Mouse (Mus musculus): Measurements from ENCODE around the gene Pnkp.

Pnkp gene

DNA sequence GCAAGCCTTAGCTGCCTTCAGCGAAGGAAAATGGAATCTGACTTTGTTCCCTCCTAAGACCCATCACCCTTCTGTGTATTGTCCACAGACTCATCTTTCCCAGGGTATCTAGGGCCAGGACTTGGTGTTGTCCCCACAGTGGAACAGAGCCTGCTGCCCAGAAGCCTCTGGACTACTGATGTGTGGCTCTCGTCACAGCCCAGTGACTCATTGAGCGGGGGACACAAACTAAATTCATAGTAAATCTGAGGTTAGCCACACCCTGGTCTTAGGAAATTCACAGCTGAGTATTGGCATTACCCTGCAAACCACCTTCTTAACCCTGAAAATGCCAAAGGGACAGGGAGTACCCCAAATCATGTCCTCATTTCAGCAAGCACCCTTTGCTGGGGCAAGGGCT, 30.2 kb upstream of the Pnkp start:
- DNase-seq (ENCODE audit: low read depth, low spot score): no peak

DNA sequence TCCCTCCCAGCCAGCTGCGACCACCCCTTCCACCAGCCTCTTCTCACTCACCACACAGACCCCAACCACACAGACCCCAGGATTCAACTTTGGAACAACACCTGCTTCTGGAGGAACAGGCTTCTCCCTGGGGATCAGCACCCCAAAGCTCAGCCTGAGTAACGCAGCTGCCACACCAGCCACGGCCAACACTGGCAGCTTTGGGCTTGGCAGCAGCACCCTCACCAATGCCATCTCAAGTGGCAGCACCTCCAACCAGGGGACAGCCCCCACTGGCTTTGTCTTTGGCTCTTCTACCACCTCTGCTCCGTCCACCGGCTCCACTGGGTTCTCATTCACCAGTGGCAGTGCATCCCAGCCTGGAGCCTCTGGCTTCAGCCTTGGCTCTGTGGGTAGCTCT, 28.2 kb upstream of the Pnkp start:
- no peak for DNase-seq (ENCODE audit: low read depth, low spot score)

DNA sequence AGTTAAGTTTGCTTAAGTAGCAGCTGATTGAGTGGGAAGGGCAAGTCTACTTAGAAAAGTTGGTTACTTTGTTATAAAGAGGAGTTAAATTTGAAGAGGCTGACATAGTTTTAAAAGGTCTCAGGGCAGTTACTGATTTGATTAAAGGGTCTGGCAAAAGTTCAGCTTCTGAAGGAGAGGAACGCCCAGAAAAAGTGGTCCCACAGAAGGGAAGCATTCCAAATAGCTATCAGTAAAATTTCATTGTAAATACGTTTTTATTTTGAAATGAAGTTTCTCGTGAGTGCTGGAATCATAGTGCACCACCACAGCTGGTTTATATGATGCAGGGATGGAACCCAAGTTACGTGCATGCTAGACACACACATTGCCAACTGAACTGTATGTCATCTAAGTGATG, 24.2 kb upstream of the Pnkp start:
- DNase-seq (ENCODE audit: low read depth, low spot score): no peak

DNA sequence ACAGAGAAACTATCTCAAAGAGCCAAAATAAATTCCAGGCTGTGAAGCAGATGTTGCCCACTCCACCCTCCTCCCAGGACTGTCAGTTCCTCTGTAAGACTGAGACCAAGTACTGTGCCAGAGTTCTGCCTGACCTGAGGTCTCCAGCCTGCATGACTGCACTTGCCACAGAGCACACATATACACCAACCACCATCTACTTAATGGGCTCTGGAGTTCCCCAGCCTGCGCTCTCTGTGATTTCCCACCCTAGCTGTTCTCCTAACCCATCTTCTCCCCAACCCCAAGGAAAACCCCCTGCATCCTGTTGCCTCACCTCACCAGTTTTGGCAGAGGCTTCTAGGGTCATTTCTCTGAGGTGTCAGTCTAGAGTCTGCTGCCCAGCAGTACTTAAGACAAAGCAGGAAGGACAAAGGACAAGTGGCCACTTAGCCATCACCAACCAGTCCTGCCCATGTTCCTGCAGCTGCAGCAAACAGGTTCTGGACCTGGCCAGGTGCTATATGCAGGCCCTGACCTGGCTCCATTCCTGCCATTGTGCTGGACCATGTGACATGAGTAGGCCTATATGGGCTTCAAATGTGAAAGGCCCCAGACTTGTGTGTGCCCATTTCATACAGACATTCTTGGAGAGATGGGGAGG, 21.4 kb upstream of the Pnkp start:
- no peak for DNase-seq (ENCODE audit: low read depth, low spot score)

DNA sequence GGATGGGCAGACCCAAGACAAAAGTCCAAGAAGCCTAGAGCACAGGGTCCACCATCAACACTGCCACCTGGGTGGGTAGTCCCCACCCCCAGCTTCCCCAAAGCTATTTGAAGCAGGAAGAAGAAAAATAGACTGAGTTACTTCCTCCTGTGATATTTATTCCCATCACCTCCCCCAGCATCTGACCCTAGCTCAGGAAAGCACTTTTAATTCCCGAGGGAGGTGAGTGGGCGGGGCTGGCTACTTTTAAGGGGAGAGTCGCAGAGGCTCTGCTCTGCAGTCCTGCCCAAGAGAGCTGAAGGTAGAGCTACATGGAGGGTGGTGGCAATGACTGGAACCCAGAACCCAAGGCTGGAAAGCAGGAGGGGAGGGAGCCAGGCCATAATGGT, 20.9 kb upstream of the Pnkp start:
- no peak for DNase-seq (ENCODE audit: low read depth, low spot score)

DNA sequence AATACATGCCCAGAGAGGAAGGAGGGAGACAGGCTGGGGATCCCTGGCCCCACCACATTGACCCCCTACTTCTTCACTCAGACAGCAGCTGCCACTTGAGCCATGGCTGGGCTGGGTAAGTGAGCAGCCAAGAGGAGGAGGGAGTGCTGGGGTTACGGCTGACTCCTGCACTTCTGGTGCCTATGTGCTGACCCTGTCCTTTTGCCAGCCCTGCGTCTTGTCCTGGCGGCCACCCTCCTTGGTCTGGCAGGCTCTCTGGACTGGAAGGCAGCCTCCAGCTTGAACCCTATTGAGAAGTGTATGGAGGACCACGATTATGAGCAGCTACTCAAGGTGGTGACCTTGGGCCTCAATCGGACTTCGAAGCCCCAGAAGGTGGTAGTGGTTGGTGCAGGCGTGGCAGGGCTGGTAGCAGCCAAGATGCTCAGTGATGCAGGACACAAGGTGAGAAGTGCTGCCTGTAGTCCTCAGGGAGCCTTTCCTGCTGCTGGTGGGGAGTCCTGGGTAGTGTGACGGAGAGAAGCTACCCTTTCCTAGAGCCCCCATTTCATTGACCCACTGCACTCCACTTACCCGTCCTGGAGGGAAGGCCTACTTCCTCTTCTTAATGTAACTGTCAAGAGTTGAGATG, 20.4 kb upstream of the Pnkp start:
- no peak for DNase-seq (ENCODE audit: low read depth, low spot score)

DNA sequence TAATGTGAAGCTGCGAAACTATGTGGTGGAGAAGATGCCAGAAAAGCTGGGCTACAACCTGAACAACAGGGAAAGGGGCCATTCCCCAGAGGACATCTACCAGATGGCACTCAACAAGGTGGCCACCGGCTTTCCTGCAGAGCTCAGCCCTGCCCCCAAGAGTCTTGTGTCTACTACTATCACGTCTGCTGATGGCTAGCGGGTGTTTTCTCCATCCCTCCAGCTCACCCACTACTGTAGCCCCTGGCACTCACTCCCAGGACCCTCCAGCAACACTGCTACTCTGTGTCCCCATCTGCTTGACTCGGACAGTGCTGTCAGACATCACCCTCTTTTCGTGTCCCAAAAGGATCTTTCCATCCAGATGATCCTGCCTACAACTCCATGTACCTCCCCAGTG, 18.9 kb upstream of the Pnkp start:
- DNase-seq (ENCODE audit: low read depth, low spot score): no peak

DNA sequence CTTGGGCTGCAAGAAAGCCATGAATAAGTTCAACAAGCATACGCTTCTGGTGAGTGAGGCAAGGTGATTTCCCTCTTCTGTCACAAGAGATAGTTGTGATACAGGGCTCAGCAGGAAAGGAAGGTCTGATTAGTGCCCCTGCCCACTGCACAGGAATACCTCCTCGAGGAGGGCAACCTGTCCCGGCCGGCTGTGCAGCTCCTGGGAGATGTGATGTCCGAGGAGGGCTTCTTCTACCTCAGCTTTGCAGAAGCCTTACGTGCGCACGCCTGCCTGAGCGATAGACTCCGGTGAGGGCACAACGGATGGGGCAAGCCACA, 17.8 kb upstream of the Pnkp start:
- no peak for DNase-seq (ENCODE audit: low read depth, low spot score)

DNA sequence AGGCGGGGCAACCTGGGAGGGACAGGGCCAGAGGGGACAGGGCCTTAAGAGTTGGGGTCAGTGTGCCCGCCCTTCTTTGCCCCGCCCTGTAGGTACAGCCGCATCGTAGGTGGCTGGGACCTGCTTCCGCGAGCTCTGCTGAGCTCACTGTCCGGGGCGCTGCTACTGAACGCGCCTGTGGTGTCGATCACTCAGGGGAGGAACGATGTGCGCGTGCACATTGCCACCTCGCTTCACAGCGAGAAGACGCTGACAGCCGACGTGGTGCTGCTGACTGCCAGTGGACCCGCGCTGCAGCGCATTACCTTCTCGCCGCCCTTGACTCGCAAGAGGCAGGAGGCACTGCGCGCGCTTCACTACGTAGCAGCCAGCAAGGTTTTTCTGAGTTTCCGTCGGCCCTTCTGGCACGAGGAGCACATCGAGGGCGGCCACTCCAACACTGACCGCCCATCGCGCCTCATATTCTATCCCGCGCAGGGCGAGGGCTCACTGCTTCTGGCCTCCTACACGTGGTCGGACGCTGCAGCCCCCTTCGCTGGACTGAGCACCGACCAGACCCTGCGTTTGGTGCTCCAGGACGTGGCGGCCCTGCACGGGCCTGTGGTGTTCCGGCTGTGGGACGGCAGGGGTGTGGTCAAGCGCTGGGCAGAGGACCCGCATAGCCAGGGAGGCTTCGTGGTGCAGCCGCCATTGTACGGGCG, 17.3 kb upstream of the Pnkp start:
- peak; percentile 31 for DNase-seq (ENCODE audit: low read depth, low spot score)

DNA sequence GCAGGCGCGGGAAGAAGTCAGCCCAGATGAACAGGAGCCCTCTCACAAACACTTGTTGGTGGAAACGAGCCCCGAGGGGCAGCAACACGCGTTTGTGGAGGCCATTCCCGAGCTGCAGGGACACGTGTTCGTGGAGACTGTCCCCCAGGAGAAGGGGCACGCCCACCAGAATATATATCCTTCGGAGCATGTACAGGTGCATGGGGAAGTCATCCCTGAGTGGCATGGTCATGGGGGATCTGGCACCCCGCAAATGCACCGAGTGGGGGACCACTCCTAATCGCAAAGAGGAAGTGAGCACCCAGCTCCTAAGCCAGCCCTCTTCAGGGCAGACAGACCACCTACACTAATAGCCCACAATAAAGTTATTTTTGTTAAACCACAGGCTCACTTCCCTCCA, 16.5 kb upstream of the Pnkp start:
- no peak for DNase-seq (ENCODE audit: low read depth, low spot score)

DNA sequence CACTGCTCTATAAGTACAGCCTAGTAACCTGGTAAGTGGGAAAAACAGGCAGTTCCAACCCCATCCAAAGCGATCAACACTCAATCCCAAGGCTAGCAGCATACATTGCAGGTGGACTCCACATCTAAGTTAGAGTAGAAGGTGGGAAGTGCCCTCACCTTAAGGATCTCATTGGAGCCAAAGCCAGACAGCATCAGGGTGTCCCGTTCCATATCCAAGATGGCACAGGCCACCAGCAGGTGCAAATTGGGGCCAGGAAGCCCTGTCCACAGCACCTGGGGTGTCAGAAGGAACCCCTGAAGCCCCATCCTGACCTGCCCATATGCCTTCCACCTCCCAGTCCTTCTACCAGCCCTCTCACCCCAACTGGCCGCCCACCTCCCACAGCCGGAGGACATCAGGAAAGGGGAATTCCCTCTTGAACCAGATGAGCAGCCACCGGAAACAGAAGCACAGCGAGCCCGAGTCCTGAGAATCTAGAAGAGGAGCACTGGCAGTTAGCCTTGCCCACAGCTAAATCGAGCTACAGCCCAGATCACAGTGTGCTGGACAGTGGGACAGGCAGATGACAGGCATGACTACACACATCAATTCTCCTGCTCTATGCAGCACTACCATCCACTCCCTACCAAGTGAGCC, 15.0 kb upstream of the Pnkp start:
- DNase-seq (ENCODE audit: low read depth, low spot score): no peak

DNA sequence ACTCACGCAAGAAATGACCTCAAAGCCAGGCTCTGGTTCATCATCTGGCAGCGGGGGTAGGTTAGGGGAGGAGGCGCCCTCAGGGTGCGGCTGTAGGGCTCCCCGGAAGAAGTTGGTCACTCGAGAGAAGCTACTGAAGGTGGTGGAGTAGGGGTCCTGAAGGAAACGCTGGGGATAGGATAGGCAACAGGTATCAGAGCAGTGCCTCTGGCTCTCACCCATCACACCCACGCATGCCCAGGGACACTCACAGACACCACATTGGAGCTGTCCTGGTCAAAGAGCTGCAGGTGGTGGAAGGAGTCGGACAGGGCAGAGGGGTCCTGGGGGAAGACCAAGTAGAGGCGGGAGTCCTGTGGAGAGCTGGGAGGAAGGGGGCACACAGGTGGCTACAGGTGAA, 11.9 kb upstream of the Pnkp start:
- DNase-seq (ENCODE audit: low read depth, low spot score): no peak

DNA sequence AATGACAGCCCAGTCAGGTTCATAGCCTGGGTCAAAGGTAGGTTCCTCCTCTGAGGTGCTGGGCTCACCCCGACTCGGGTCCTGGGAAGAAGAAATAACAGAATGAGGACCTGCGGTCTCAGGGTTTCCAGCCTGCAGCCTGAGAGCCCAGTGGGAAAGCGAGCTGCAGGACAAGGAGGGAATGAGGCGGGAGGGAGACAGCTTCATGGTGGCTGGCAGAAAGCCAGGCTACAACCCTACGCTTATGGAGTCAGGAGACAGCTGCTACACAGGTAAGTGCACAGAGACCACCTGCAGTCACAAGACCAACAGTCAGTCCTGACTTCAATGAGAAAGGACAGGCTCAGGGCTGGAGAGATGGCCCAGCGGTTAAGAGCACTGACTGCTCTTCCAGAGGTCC, 10.1 kb upstream of the Pnkp start:
- DNase-seq (ENCODE audit: low read depth, low spot score): no peak

DNA sequence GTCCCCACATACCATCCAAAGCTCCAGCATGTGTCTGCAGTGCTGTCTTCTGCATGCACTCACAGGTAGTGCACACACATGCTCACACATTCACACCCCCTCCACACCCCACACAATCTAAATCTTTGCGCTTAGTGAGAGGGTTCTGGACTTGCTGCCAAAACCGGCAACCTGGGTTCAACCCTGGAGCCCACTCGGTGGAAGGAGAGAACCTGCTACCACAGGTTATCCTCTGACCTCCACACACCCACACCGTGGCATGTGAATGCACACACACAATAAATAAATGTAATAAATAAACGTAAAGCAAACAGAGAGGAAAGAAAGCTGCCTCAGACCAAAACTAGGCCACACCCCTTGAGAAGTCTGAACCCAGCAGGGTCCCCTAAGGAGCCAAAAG, 9.2 kb upstream of the Pnkp start:
- DNase-seq (ENCODE audit: low read depth, low spot score): no peak

DNA sequence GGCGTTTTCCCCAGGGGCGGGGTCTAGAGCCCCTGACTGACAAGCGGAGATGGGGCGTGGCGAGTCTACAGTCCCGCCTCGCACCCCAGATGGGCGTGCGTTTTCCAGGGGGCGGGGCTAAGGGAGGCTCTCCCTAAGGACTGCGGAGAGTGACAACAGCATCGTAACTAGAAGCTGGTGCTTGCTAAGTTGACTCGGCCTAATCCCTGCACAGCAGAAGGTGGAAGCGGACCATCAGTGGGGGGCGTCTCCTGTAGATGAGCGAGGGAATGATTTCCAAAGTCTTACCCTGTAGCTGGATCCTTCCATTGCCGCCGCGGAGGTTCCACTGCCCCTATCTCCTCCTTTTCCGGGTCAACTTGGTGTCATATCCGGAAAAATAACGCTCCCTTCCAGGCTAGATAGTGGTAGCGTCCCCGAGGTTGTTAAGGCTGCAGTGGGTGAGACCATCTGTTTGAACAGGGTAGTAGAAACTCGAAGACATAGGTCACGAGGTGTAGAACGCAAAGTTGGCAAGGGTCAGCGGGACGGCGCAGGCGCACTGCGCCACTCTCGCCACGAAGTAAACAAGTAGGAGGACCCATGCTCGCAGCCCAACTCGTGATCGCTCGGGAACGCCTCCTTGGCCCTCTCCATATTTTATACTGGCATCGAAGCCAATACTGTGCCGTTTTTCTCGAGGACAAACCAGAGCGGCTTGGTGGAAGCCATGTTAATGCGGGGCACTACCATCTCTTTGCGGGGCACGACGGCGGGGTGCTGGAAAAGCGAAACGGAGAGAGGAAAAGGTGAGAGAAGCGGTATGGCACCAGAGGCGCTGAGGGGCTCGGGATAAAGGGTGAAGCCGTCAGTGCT, 8.2 kb upstream of the Pnkp start, which contains the start of the genes Akt1s1 and Tbc1d17:
Akt1s1 (plus strand) TSS at position 431 of the 855 bp plus-strand sequence.
Tbc1d17 (minus strand) TSS at position 519 of the 855 bp plus-strand sequence.
- DNase-seq (ENCODE audit: low read depth, low spot score): peak; percentile 100

DNA sequence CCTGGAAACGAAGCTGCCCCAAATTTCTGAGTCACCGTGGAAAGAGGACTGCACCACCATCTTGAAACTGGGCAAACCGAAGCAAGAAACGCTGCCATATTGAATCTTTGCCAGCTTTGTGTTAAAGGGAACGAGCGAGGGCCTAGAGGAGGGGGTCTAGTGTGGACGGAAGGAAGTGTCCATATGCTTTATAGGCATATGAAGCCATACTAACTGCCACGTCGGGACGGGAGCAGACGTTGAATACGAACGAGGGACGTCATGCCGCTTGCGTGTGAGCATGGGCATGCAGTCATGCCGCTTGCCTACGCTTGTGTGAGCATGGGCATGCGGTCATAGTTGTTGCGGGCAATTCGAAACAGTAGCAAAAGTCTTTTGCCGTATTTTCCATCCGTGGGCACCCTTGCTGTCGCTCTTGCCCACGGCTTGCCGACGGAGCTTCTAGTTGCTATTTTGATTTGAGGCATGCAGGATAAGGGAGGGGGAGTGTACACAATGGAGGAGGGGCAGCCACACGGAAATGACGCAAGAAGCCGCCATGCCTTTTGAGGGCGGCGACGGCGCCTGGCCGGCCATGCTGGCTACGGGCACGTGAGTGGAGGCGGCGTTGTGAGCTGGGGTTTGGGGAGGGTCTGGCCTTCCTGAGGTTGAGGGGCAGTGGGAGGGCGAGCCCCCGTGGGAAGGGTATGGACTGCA, 7.4 kb upstream of the Pnkp start:
- peak; percentile 89 for DNase-seq (ENCODE audit: low read depth, low spot score)

DNA sequence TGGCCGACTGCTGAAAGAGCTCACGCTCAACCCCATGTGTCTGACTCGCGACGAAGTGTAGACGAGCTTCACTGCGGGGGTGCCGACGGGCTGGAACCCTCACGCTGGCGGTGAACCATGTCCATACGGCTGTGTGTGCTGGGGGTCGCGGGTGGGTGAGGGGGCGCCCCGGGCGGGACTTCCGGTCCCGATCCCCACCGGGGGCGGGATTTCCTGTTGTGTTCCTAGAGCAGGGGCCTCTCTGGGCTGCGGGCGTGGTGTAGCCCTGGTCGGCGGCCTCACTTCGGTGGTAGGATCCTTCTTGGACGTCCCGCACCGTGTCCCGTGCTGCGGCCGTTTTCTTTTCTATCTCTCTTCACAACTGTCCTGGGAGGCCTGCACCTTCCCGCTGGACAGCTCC, 6.8 kb upstream of the Pnkp start:
- DNase-seq (ENCODE audit: low read depth, low spot score): peak; percentile 75

DNA sequence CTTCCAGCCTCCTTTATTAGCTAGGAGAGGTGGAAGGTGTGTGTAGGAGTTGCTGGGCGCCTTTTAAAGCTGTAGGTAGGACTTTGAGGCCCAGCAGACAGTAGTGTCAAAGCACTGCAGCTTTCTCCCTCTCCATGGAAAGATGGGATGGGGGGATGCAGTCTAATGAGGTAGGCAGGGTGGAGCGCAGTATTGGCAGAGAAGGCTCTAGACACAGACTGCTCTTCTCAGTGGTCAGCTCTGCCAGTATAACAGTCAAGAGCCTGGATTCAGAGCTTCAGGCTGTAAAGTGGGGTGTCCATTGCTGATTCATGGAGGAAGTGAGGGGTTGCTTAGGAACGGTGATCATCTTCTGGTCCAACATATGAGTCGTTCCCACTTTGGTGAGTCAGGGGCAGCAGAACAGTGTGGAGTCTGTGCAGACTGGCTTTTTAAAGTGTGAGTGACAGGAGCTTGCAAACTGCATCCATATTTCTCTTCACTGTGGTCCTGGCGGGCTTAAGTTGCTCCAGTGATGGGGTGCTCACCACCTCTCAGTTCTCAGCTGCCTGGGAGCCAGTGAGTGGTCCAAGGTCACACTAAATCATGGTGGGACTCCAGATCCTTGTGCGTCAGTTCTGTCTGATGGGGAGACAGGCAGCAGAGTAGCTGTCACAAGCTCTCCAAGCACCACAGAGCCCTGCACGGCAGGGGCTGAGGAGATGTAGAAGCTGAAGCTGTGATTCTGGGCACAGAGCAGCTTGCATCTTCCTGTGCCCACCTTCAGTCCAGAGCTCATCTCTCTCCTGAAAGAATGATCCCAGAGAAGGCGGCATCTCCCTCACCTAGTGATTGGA, 5.9 kb upstream of the Pnkp start:
- DNase-seq (ENCODE audit: low read depth, low spot score): no peak

DNA sequence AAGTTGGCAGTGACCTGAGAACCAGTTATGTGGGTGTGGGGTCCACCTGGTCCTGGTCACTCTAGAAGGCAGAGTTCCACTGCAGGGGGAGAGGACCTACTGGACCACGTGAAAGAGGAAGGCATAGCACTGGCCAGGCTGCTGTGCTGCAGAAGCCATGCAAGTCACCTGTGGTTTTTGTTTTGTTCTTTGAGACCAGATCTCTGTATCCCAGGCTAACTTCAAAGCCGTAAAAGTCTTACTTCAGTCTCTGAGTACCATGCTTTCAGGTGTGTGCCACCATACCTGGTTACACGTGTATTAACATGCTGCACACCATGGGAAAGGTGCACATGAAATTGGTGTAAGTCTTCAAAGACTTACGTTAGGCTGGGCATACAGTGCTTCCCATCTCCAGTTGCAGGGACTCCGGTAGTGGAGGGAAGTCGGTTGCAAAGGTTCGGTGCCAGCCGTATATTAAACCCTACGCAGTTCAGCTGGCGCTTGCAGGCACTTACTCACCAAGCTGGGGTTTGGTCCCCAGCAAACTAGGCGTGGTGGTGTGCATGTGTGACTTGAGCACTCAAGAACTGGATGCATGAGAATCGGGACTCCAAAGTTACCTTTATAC, 5.2 kb upstream of the Pnkp start:
- no peak for DNase-seq (ENCODE audit: low read depth, low spot score)
